Mouse (Mus musculus) embryonic fibroblast, embryonic 13.5 days (primary cell): ENCODE measurements around the gene Cd44.

Experiments used
- CTCF ChIP-seq: IDR thresholded peaks from 2 replicates; pipeline ENCODE4 v1.5.1; 2011; ENCODE audit warnings: mild to moderate bottlenecking, control low read depth, low read length, moderate library complexity, borderline replicate concordance; ENCODE audit not compliant: insufficient read depth
- POLR2A ChIP-seq: IDR thresholded peaks from 2 replicates; pipeline ENCODE4 v1.6.1; 2011; ENCODE audit warnings: low read depth, mild to moderate bottlenecking, control low read depth, low read length, moderate library complexity

DNA sequence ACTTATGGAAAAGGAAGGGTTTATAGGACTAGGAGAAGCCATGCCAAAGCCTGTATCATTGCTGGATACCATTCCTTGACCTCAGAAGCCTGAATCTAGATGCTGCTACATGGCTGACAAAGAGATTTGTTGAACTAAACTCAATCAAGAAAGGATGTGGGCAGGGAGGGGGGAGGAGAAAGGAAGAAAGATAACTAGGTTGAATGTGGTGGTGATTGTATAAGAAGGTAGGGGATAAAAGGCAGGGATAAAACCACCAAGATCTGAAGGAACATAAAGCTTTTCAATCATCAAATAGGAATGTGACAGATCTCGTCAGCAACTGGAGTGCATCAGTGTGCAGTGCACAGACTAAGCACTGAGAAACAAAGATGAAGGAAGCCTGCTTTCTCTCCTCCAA, 7.9 kb upstream of the Cd44 start:
- TF ChIP-seq CTCF (no peak), POLR2A (no peak)
